Mouse (Mus musculus) regulatory T cell (primary cell): ENCODE measurements around the gene Rreb1.

Experiments used
- in situ Hi-C: fragments of 300-600 bp; cut with MboI, MseI; formaldehyde crosslinking; loops from one replicate; pipeline ENCODE4 v1.15.1; 2025; ENCODE audit warnings: high pct_unique_total_duplicates

The Rreb1 gene

DNA sequence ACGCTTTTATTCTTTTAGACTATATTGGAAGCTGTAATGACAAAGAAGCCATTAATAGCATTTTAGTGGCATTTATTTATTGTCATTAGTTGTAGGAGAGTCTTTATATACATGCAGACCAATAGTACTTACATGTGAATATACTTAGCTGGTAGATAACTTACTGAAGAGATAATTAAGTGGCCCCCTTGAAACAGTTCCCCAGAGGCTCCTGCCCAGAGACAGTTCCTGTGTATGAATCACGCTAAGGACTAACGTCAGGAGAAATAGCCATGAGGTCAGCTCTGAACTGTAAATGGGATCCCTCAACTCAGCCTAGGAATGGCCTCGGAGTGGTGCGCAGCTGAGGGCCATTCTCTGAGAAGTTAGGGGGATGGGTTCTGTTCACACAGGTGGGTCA is 73.4 kb downstream of the Rreb1 start:
- in situ Hi-C loops: no loop called here

DNA sequence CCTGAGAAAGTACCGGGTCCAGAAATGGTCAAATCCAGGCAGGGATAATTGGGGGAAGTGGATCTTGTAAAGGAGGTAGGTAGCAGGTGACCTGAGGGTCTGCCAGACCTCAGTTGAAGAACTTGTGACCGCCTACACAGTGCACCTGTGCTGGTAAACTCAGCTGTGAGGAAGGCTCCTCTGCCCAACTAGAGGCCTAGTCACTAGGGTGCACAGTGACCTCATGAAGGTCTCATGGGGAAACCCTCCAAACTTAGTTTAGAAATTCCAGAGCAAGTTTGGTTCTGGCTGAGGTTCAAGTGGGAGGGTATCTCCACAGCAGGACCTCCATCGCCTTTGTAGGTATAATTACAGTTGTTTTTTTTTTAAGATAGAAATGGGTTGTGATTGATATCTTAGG is 74.7 kb downstream of the Rreb1 start:
- in situ Hi-C loops: no loop called here

DNA sequence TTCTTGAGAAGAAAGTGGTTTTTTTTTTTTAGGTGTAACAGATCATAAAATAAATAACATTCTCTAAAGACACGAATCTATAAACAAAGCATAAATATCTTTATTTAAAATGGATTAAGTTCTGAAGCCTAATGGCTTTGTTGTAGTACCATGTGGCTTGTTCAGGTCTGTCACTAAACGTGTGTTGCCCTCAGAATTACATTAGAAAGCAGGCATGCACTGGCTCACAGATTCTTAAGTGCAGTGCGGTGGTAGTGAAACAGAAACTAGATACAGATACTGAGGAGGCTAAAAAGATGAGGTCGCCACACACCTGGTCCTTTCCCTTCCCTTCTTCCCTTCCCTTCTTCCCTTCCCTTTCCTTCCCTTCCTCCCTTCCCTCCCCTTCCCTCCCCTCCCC is 75.2 kb downstream of the Rreb1 start:
- in situ Hi-C loops: no loop called here

DNA sequence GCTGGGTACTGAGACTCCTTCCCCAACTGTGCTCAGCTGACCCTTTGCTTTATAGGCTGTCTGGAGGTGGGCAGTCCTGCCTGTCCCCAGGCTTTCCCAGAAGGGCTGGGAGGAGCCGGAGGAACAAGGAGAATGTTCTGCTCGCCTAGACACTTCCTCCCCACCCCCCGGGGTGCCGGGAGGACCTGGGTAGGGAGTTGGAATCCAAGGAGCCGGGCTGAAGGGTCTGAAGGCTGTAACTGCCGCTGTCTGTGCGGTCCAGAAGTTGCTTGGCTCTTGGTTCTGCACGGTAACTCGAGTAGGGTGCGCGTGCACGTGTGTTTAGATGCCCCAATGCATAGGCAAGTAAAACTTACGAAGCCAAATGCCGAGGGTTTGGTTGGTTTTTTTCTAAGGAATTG is 75.8 kb downstream of the Rreb1 start:
- in situ Hi-C loops: no loop called here

DNA sequence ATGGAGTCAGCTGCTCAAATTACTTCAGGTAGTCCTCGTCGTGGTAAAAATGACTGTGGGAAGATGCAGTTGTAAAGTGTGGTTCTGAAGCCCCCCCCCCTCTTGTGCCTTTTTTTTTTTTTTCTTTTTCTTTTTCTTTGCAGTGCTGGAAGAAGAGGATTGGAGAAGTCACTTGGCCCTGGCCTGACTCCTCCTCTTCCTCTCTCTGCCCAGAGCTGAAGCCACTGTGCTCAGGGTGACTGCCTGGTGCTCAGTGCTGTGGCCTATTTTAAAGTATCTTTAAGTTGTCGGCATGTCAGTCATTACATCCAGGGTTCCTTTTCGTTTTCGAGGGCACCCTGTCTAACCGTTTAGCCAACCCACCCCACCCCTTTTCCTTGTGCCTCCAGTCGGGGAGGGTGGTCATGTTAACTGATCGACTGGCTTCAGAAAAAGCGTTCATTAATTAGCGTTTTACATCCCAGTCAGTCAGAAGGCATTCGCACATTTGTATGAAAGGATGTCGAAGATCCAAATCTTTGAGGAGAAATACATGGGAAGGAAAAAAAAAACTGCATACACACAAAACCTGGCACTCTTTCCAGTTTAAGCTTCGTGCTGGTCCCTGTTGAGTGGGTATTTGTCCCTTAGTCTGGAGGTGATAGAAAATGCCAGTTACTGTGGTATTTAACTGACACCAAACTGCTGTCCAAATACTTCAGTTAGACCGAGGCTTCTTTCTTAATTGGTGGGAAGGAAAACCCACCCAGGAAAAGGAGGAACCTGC is 76.4 kb downstream of the Rreb1 start:
- in situ Hi-C loops: no loop called here

DNA sequence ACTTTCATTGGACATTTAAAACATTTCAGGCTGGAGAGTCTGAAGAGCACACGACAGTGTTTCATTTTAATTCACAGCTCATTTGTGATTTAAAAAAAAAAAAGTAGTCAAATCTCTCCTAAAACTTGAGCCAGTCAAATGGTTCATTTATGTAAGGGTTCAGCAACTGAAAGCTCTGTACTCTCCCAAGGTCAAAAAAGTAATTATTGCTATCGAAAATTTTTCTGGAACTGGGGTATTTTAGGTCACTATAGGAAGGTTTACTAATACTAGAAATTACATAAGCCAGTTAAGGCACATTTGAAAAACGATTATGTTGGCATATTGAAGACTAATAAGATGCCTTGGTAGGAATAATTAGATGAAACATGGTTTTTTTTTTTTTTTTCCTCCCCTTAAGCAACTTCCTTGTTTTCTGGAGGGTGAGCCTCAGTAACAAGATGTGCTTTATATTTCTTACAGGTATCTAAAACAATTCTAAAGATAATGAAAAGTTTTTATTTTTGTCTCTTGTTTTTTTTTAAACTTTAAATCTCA is 77.1 kb downstream of the Rreb1 start:
- in situ Hi-C loops: no loop called here

DNA sequence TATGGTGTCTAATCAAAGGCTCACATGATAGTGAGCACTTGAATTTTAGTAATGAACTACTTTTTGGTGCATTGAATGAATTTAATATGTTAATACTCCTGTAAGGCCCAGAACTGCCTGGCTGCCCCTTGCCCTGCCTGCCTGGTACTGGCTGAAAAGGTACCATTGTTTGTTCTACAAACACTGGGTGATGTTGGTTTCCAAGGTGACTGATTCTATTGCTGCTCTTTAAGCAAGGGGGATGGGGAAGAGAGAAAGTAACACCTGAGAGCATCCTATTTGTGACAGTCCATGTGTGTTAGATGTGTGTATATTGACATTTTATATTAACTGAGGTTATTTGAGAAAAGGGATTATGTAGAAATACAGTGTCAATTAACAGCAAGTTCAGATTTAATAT is 77.6 kb downstream of the Rreb1 start:
- in situ Hi-C loops: no loop called here

DNA sequence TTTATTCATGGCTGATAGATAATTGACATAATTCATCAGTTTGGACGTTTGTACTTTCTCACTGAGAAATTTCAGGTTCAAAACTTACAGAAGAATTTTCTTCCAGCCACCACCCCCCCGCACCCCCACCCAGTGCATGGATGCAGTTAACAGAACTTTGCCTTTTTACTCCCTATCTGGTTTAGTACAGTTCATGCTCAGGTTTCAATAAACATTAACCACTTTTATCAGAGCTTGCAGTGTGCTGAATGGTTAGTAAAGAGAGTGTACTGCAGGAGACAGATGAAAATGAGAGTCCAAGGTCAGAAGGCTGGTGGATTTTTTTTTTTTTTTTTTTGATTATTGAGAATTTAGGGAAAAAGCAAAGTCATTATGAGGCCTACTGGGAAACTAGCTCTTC is 78.3 kb downstream of the Rreb1 start:
- in situ Hi-C loops: no loop called here

DNA sequence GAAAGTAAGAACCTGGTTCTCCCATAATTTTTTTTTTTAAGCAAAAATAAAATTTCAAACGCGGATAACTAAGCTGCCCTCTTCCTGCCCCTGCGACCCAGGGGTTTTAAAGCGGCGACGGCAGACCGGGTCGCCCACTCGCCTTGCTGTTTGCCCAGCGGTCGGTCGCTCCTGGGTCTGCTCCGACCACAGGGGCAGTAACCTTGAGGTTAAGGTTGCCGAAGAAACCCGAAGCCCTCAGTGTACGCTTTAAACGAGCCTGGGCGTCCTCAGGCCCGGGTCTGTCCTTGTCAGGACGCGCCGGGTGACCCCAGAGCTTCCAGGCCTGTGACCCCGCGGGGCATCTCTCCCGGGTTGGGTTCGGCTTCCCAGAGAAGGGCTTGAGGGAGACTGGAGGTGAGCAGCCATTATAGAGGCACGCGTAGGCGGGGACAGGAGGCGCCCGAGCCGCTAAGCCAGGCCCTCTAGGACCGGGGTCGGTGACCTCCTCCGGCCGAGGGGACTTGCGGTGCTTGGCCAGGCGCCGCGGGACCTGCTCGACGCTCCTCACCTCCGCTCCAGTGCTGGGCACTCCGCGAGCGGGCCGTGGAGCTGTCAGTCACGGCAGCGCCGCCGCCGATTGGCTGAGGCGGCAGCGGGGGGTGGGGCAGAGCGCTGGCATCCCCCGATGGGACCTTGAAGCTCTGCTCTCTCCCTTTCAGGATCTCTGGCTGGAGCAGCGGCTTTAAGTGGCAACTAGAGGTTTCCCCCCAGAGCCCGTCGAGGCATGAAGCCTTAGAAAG is 79.3 kb downstream of the Rreb1 start:
- in situ Hi-C loops: no loop called here

DNA sequence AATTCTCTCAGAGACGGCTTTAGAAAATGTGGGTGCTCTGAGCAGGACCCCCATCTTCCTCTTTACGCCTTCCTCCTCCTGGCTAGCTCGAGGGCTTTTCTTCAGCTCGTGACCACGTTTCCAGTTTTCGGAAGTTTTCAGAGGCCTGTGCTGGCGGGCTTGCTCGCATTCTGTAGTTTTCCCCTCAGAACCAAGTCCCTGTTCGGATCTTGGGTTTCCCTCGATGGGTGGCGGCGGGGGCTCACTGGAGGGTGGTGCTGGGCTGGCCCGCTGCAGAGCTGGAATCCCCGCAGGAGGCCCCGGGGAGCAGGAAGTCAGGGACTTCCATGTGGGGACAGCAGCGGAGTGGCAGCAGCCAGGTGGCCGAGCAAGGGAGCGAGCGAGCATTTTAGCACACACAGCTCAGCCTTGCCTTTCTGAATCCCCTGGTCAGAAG is 79.9 kb downstream of the Rreb1 start:
- in situ Hi-C loops: no loop called here

DNA sequence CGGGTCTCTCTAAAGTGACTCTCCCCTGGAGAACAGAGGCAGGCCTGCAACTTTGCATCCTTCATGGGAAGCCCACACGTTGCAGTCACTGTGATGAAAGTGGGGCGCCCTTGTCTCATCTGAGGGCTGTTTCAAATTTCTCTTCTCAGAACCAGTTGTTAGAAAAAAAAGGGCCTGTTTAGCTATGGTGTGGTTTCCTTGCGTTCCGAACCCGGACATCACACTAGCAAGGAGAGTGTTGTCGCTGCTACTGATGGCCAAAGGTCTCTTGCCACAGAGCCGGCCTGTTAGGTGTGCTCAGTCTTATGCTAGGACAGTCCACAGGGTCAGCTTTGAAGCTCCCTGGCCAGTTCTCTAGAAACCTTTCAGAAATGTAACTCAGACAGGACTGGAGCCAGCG is 80.3 kb downstream of the Rreb1 start:
- in situ Hi-C loops: no loop called here

DNA sequence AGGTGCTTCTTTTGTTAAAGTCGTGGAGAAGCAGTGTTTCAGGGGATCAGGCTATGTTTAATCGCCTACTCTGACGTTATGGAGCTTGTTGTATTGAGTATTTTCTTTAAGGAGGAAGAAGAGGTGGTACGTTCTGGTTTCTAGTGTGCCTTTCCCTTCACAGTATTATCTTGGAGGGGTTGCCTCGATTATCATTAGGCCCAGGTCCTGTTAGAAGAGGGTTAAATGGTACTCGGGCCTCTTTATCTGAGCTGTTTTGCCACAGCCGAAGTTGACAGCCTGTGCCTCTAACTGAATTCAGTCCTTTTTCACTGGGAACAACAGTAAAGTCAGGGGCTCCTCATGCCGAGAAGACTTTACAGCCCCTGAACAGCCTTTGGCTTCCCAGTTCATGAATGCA is 81.6 kb downstream of the Rreb1 start:
- in situ Hi-C loops: no loop called here

DNA sequence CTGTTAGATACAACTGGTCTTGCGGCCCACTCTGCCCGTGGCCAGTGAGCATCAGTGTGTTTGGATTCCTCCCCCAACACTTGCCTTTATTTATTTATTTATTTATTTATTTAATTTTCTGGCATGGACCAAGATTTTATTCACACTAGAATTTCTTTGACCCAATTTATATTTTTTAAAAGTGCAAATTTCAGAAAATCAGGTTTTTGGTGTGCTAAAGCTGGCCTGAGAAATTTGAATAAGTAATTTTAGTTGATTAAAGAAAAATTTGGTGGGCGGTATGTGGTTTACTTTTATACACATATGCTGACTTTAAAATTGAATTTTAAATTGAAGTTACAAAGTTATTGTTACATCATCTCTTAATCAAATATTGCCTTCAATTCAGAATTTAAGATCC is 82.0 kb downstream of the Rreb1 start:
- in situ Hi-C loops: no loop called here

DNA sequence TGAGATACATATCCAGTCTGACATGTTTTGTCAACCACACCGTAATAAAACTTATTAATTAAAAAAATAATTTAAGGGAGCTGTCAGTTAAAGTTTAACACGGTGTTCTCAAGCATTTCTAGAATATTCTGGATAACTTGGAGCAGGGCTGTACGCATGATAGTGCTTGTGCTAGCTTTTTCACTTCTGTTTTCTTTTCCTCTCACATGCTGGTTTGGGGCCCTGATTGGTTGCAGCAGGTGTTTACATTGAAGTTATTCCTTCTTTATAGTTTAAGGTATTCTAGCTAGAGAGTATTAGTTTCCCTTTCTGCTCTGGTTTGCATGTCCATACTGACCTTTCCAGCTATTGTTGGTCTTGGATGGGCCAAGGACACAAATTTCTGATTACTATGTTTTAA is 82.6 kb downstream of the Rreb1 start:
- in situ Hi-C loops: no loop called here

DNA sequence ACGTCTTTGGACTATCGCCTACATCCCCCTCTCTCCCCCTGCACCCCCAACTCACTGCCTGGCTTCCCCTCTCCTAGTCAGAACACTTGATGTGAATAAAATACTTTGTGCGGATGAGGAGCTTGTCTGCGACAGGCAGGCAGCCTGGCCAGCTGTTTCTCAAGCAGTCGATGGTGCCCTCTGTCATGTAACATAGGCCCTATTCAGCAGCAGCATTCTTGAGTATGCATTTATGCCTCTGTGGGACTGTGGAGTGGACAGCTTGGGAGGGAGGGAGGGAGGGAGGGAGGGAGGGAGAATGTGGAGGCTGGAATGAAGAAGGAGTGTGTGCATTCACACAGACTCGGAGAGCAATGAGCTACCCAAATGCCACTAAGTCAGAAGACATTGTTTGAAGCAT is 84.3 kb downstream of the Rreb1 start:
- in situ Hi-C loops: no loop called here

DNA sequence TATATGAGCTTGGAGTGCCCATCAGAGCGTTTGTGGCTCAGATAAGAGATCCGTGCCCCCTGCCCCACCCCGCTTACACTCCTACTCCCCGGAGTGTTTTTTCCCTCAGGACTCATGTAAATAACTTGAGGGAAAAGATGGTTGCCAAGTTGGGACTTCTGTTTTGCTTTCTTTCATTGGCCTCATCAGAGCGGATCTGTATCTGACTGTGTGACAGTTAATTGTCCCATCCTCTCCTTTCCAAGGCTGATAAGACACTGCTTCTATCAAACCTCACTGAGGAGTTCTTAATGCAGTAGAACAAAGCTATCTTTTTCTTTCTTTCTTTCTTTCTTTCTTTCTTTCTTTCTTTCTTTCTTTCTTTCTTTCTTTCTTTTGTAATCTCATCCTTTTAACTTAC is 85.4 kb downstream of the Rreb1 start:
- in situ Hi-C loops: no loop called here

DNA sequence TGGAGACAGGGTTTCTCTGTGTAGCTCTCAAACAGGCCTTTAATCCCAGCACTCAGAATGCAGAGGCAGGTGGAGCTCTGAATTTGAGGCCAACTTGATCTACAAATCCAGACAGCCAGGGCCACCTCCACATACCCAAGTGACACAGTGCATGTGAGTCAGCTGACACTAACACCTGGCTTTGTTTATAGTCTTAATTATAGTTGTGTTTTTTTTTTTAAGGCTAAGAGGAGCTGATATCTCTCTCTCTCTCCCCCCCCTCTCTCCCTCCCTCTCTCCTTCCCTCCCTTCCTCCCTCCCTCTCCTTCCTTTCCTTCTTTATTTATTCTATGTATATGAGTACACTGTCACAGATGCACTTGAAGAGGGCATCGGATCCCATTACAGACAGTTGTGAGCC is 86.5 kb downstream of the Rreb1 start:
- in situ Hi-C loops: no loop called here

DNA sequence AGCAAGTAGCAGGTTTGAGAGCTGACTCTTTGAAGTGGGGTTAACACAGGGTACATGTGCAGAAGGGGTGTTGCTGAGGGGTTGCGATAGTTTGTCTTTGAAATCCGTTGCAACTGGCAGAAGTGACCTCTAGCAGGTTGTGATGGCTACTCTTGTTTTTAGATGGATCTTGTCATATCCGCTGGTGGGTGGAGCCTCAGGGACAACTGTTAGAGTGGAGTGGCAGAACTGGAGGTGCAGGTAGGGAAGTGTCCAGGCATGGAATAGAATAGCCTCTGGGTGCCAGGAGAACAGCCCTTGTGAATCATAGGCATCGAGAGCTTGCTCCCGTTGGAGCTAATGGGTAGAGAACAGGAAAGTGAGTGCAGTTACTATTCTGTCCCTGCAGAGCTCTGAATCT is 88.1 kb downstream of the Rreb1 start:
- in situ Hi-C loops: no loop called here

DNA sequence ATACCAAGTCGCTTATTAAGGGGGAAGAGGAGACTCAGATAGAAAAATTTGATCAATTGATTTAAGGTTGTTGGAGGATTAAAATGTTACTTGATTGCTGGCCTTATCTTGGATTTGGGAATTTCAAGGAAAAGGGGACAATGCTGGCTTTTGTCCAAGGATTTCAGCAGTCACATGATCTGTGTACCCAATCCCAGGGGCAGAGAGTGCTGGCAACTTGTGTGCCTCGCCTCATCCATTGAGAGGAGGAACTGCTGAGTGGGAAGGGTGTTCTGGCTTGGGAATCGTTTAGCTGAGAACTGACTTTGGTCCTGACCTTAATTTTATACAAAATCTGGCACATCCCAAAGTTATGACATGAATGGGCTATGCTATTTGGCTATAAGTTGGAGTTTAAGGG is 88.6 kb downstream of the Rreb1 start:
- in situ Hi-C loops: no loop called here

DNA sequence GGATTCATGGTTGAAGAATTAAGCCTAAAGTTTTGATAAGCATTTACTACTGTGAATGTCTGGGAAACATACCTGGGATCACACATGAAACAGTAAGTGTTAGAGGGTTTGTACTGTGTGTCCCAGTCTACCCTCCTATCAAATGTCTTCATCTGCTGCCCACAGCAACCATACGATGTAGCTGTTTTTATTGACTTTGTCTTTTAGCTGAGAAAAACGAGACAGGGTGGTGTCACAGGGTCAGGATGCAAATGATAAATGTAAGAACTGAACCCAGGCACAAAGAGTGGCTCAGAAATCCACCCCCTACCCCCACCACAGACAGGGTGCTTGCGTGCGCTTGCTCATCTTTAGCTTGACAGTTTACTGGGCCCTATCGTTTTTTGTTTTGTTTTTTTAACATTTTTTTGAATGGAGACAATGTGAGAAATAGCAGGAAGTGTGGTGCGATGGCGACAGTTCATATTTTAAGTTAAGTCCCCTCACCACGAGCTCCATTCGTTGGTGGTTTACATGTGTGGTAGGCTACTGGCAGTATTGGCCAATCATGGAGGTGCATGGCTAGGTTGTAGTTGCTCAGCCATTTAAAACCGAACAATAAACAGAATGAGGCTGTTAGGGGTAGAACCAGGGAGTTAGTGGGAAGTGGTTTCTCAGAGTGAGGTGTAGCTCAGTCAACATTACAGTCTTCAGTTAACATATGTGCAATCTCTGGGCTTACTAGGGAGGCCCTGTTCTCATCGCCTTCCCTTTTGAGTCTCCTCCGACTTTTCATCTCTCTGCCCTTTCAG is 92.1 kb downstream of the Rreb1 start:
- in situ Hi-C loops: no loop called here

DNA sequence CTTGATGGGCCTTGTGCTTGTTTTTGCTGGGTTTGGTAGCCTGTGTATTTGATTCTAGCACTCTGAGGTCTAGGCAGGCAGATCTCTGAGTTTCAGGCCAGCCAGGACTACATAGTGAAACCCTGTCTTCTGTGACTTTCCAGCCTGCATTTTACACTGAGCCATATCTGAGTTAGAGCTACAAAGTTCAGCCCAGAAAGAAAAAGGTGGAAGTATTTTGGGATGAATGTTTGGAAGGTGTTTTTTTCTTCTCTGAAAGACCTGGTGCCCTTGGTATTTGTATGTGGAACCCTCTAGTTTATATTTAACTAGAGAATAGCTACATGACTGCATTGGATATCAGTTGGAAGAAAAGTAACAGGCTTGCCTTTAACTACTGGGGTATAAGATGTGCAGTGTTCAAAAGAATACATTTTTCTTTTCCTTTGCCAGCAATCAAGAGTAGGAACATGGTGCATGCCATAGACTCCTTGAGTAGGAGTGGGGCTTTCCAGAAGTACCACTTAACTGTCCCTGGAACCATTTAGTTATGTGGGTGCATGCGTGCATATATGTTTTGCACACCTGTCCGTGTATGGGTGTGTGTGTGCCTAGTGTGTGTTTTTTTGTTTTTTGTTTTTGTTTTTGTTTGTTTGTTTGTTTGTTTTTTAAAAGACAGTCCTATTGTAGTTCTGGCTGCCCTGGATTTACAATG is 94.1 kb downstream of the Rreb1 start:
- in situ Hi-C loops: no loop called here
